Mouse (Mus musculus) pancreas, adult 10 weeks (tissue): ENCODE data around the gene Ccdc88b. TPM values are rescaled to one million over a fixed set of nuclear protein-coding genes. Genes with fewer than 3 reads are reported as not detected.

ENCODE experiments used
- polyA plus RNA-seq: library from polyadenylated mRNA; stranded (reverse); fragments of 350-450 nt; fragmentation: Illumina TruSeq; extraction: RNeasy Lipid Tissue Mini Kit (QIAGEN cat#74804); gene quantifications from one replicate; pipeline ENCODE4 v1.2.3, GENCODE M21; 2015; ENCODE audit warnings: low read depth, low replicate concordance; ENCODE audit not compliant: insufficient read depth

Ccdc88b gene
- polyA plus RNA-seq, result 1.2 TPM

GRCm38 (mm10) chr19:6858031-6858430 is at the start of gene Ccdc88b:
Gene Ccdc88b (minus strand): TSS chr19:6858211.

GRCm38 (mm10) chr19:6840475-6841291 is 17.3 kb downstream of the Ccdc88b start, which contains the start of gene Rps6ka4:
Gene Rps6ka4 (minus strand): TSS chr19:6840636.

Other genes starting within 250 kb of the Ccdc88b start
- gene Rps6ka4, start 17.6 kb downstream of the Ccdc88b start, polyA plus RNA-seq, result 5.0 TPM
- gene Trmt112, start 51.5 kb upstream of the Ccdc88b start, polyA plus RNA-seq, result 23.1 TPM
- gene Prdx5, start 51.9 kb upstream of the Ccdc88b start, polyA plus RNA-seq, result 34.0 TPM
- gene Esrra, start 63.6 kb upstream of the Ccdc88b start, polyA plus RNA-seq, result 7.1 TPM
- gene Catsperz, start 67.2 kb upstream of the Ccdc88b start, polyA plus RNA-seq, result not detected
- gene Kcnk4, start 76.3 kb upstream of the Ccdc88b start, polyA plus RNA-seq, result not detected
- 7.5 TPM for gene Bad, start 83.7 kb upstream of the Ccdc88b start, polyA plus RNA-seq
- 29.3 TPM for gene Gpr137, start 84.3 kb upstream of the Ccdc88b start, polyA plus RNA-seq
- gene Ppp1r14b, start 116.8 kb upstream of the Ccdc88b start, polyA plus RNA-seq, result 50.5 TPM
- 13.1 TPM for gene Plcb3, start 118.3 kb upstream of the Ccdc88b start, polyA plus RNA-seq
- 89.4 TPM for gene Fkbp2, start 122.3 kb upstream of the Ccdc88b start, polyA plus RNA-seq
- gene Vegfb, start 129.4 kb upstream of the Ccdc88b start, polyA plus RNA-seq, result 14.7 TPM
- gene Dnajc4, start 134.4 kb upstream of the Ccdc88b start, polyA plus RNA-seq, result 15.7 TPM
- gene Nudt22, start 137.9 kb upstream of the Ccdc88b start, polyA plus RNA-seq, result 47.9 TPM
- gene Trpt1, start 137.9 kb upstream of the Ccdc88b start, polyA plus RNA-seq, result 6.4 TPM
- gene Fermt3, start 161.3 kb upstream of the Ccdc88b start, polyA plus RNA-seq, result 2.3 TPM
- 15.0 TPM for gene Stip1, start 181.8 kb upstream of the Ccdc88b start, polyA plus RNA-seq
- 9.8 TPM for gene Macrod1, start 198.6 kb upstream of the Ccdc88b start, polyA plus RNA-seq
- gene Flrt1, start 247.5 kb upstream of the Ccdc88b start, polyA plus RNA-seq, result 0.54 TPM